In genomic region chr11:111599456-111599855, GRCm38 (mm10) we compare ENCODE assay signal across 22 mouse cellular contexts.
DNase-seq lines count a peak whose midpoint lies in the region; ATAC-seq and TF ChIP-seq lines count a peak whose summit lies in the region.
"Had no signal": no experiment of that assay in that cellular context is flagged by ENCODE, and none has a peak within 500 bp of the region (broad histone marks: within the 10 kb centered on the region; RNA-seq: fewer than 3 reads in every experiment).

No protein-coding gene starts in this region.

- no peaks in the 10 kb centered on the region for H3K9me3 ChIP-seq in kidney, embryonic 15.5 days (replicated peaks)
- H3K9me3 ChIP-seq in liver, embryonic 11.5 days (ENCODE audit: control insufficient read depth, low read length) = no peaks in the 10 kb centered on the region
- H3K9me3 ChIP-seq in intestine, postnatal 0 days (ENCODE audit: control insufficient read depth) = no peaks in the 10 kb centered on the region
- H3K9me3 ChIP-seq: embryonic facial prominence, embryonic 13.5 days; embryonic facial prominence, embryonic 15.5 days; forebrain, embryonic 10.5 days; forebrain, embryonic 12.5 days had no signal

- H3K27me3 ChIP-seq in kidney, adult 2 months (replicated peaks; ENCODE audit: control insufficient read depth, insufficient read depth, low read length) = no peaks in the 10 kb centered on the region; the same call in 1 of the 2 replicates
- no peaks in the 10 kb centered on the region for H3K27me3 ChIP-seq in kidney, embryonic 15.5 days
- H3K27me3 ChIP-seq in liver, adult 2 months (ENCODE audit: control insufficient read depth, insufficient read depth, low read length) = no peaks in the 10 kb centered on the region
- no peaks in the 10 kb centered on the region for H3K27me3 ChIP-seq in liver, embryonic 11.5 days (replicated peaks; ENCODE audit: control insufficient read depth, insufficient read depth, low read length)
- H3K27me3 ChIP-seq in intestine, postnatal 0 days (replicated peaks; ENCODE audit: control insufficient read depth, insufficient read depth, low read length) = no peaks in the 10 kb centered on the region
- H3K27me3 ChIP-seq: embryonic facial prominence, embryonic 13.5 days; embryonic facial prominence, embryonic 15.5 days; forebrain, embryonic 12.5 days had no signal

- no peaks in the 10 kb centered on the region for H3K36me3 ChIP-seq in kidney, adult 2 months (ENCODE audit: control insufficient read depth, insufficient read depth, low read length)
- no peaks in the 10 kb centered on the region for H3K36me3 ChIP-seq in kidney, embryonic 15.5 days
- H3K36me3 ChIP-seq in liver, adult 2 months (ENCODE audit: control insufficient read depth, insufficient read depth, low read length) = no peaks in the 10 kb centered on the region
- no peaks in the 10 kb centered on the region for H3K36me3 ChIP-seq in liver, embryonic 11.5 days (ENCODE audit: control insufficient read depth, insufficient read depth, low read length)
- H3K36me3 ChIP-seq in intestine, postnatal 0 days (ENCODE audit: control insufficient read depth, insufficient read depth) = no peaks in the 10 kb centered on the region
- H3K36me3 ChIP-seq: embryonic facial prominence, embryonic 13.5 days; embryonic facial prominence, embryonic 15.5 days; forebrain, embryonic 10.5 days; forebrain, embryonic 12.5 days had no signal

- TF ChIP-seq CTCF in kidney, adult 2 months (conservative IDR thresholded peaks at IDR 0.05; ENCODE audit: insufficient read depth, insufficient read length, low read depth, low read length) = no peak
- no peak for TF ChIP-seq CTCF in liver, adult 2 months (IDR thresholded peaks at IDR 0.05; ENCODE audit: low read depth, low read length)
- no peak for TF ChIP-seq CTCF in intestine, postnatal 0 days (IDR thresholded peaks at IDR 0.05; ENCODE audit: low read depth)

- no peak for TF ChIP-seq POLR2A in kidney, adult 2 months (IDR thresholded peaks at IDR 0.05; ENCODE audit: low read depth, low read length)
- TF ChIP-seq POLR2A in liver, adult 2 months (IDR thresholded peaks at IDR 0.05; ENCODE audit: extremely low read depth, insufficient read depth, low read length) = no peak

- peak; percentile 22 for DNase-seq in kidney, adult 2 months
- peak; percentile 98 for DNase-seq in liver, adult 2 months (ENCODE audit: extremely low read depth, low read depth, low spot score)
- DNase-seq in liver, embryonic 11.5 days (ENCODE audit: low spot score) = no peak
- no peak for DNase-seq in right cerebral cortex, postnatal 25 days
- DNase-seq: adrenal gland, adult 2 months; adrenal gland, postnatal 10 days; adrenal gland, postnatal 25 days; cerebellum, adult 11 months; cerebellum, adult 18-20 months; cerebellum, adult 8-10 months; cerebellum, adult 9-11 months; cerebellum, postnatal 14 days; cerebellum, postnatal 36 days; embryo, embryonic 11 days had no signal

- H3K4me1 ChIP-seq in kidney, adult 2 months (ENCODE audit: control insufficient read depth, insufficient read depth, low read length) = no peaks in the 10 kb centered on the region; the same call in 1 of the 2 replicates
- no peaks in the 10 kb centered on the region for H3K4me1 ChIP-seq in kidney, embryonic 15.5 days
- peaks cover 11% of the 10 kb centered on the region; the same call in 1 of the 2 replicates for H3K4me1 ChIP-seq in liver, adult 2 months (ENCODE audit: control insufficient read depth, insufficient read depth, low read length)
- no peaks in the 10 kb centered on the region for H3K4me1 ChIP-seq in liver, embryonic 11.5 days (replicated peaks; ENCODE audit: control insufficient read depth, insufficient read depth, low read length)
- H3K4me1 ChIP-seq in intestine, postnatal 0 days (replicated peaks; ENCODE audit: control insufficient read depth, insufficient read depth, low read length) = no peaks in the 10 kb centered on the region
- H3K4me1 ChIP-seq: embryonic facial prominence, embryonic 13.5 days; embryonic facial prominence, embryonic 15.5 days; forebrain, embryonic 10.5 days; forebrain, embryonic 12.5 days had no signal

- no peak overlapping the region for H3K4me2 ChIP-seq in kidney, embryonic 15.5 days
- no peak overlapping the region for H3K4me2 ChIP-seq in liver, embryonic 11.5 days
- no peak overlapping the region for H3K4me2 ChIP-seq in intestine, postnatal 0 days (replicated peaks; ENCODE audit: low read depth)
- H3K4me2 ChIP-seq: embryonic facial prominence, embryonic 13.5 days; embryonic facial prominence, embryonic 15.5 days; forebrain, embryonic 12.5 days had no signal

- no peak overlapping the region for H3K4me3 ChIP-seq in kidney, adult 2 months (ENCODE audit: insufficient read depth, low read depth, low read length)
- no peak overlapping the region for H3K4me3 ChIP-seq in kidney, embryonic 15.5 days (replicated peaks)
- no peak overlapping the region for H3K4me3 ChIP-seq in liver, adult 2 months (ENCODE audit: insufficient read depth, low read depth, low read length)
- H3K4me3 ChIP-seq in liver, embryonic 11.5 days (ENCODE audit: low read depth, low read length) = no peak overlapping the region
- H3K4me3 ChIP-seq in intestine, postnatal 0 days (ENCODE audit: low read depth, low read length) = no peak overlapping the region
- H3K4me3 ChIP-seq: embryonic facial prominence, embryonic 13.5 days; embryonic facial prominence, embryonic 15.5 days; erythroblast, embryonic 14.5 days; forebrain, embryonic 10.5 days; forebrain, embryonic 12.5 days had no signal

- ATAC-seq in kidney, embryonic 15.5 days (replicated peaks; ENCODE audit: low FRiP score) = no peak
- ATAC-seq in liver, embryonic 11.5 days (replicated peaks; ENCODE audit: low FRiP score) = no peak
- ATAC-seq in intestine, postnatal 0 days = peak; percentile 57
- ATAC-seq: forebrain, embryonic 14.5 days had no signal

- H3K27ac ChIP-seq in kidney, adult 2 months (ENCODE audit: insufficient read depth, low read depth, low read length) = no peak overlapping the region
- H3K27ac ChIP-seq in kidney, embryonic 15.5 days = no peak overlapping the region
- peak overlapping the region; percentile 58 for H3K27ac ChIP-seq in liver, adult 2 months (replicated peaks; ENCODE audit: insufficient read depth, low read depth, low read length)
- no peak overlapping the region for H3K27ac ChIP-seq in liver, embryonic 11.5 days (ENCODE audit: low read depth, low read length)
- no peak overlapping the region for H3K27ac ChIP-seq in intestine, postnatal 0 days (ENCODE audit: low read depth, low read length)
- H3K27ac ChIP-seq: embryonic facial prominence, embryonic 13.5 days; embryonic facial prominence, embryonic 15.5 days; forebrain, embryonic 10.5 days; forebrain, embryonic 12.5 days had no signal

- H3K79me2 ChIP-seq in liver, adult 2 months (ENCODE audit: control insufficient read depth, insufficient read depth, low read length) = no peaks in the 10 kb centered on the region

- no peak overlapping the region for H3K9ac ChIP-seq in kidney, embryonic 15.5 days
- no peak overlapping the region for H3K9ac ChIP-seq in liver, adult 2 months (ENCODE audit: low read depth, low read length)
- H3K9ac ChIP-seq in liver, embryonic 11.5 days (ENCODE audit: low read depth, low read length) = no peak overlapping the region
- no peak overlapping the region for H3K9ac ChIP-seq in intestine, postnatal 0 days (ENCODE audit: low read depth, low read length)
- H3K9ac ChIP-seq: embryonic facial prominence, embryonic 13.5 days; embryonic facial prominence, embryonic 15.5 days; forebrain, embryonic 12.5 days had no signal

Comparison
In these comparisons a context has a peak if more than half of its experiments do, and no peak if none do; other contexts are left out.
1. DNase-seq: peak in kidney, adult 2 months (single experiment) and liver, adult 2 months (single experiment); none in liver, embryonic 11.5 days (single experiment) and right cerebral cortex, postnatal 25 days (single experiment).